Mouse (Mus musculus) liver, embryonic 12.5 days (tissue): ENCODE data around the gene Il4ra. TPM values are rescaled to one million over a fixed set of nuclear protein-coding genes. Genes with fewer than 3 reads are reported as not detected.

ENCODE experiments used
- ATAC-seq: fragments of 200-750 bp; cut with Nextera tagmentation; 2 replicates; pipeline ENCODE4 v1.8.0; 2017; ENCODE audit warnings: moderate number of reproducible peaks, mild to moderate bottlenecking, moderate library complexity
- H3K27ac ChIP-seq: fragments of 300-500 bp; sonication (generic); 2 replicates; pipeline ENCODE4 v1.5.1; 2016; ENCODE audit warnings: mild to moderate bottlenecking
- H3K27me3 ChIP-seq: fragments of 300-500 bp; sonication (generic); replicated peaks from 2 replicates; pipeline ENCODE4 v1.6.1; 2016; ENCODE audit warnings: mild to moderate bottlenecking, moderate library complexity
- H3K36me3 ChIP-seq: fragments of 300-500 bp; sonication (generic); 2 replicates; pipeline ENCODE4 v1.6.1; 2016; ENCODE audit warnings: mild to moderate bottlenecking, moderate library complexity
- H3K4me1 ChIP-seq: fragments of 300-500 bp; sonication (generic); 2 replicates; pipeline ENCODE4 v1.6.1; 2016
- H3K4me2 ChIP-seq: fragments of 300-500 bp; sonication (generic); 2 replicates; pipeline ENCODE4 v1.6.1; 2016; ENCODE audit warnings: mild to moderate bottlenecking, moderate library complexity
- H3K4me3 ChIP-seq: fragments of 300-500 bp; sonication (generic); 2 replicates; pipeline ENCODE4 v1.5.1; 2016; ENCODE audit warnings: mild to moderate bottlenecking, moderate library complexity
- H3K9ac ChIP-seq: fragments of 300-500 bp; sonication (generic); 2 replicates; pipeline ENCODE4 v1.6.1; 2016; ENCODE audit warnings: mild to moderate bottlenecking, moderate library complexity
- H3K9me3 ChIP-seq: fragments of 300-500 bp; sonication (generic); replicated peaks from 2 replicates; pipeline ENCODE4 v1.6.1; 2016; ENCODE audit warnings: mild to moderate bottlenecking, moderate library complexity
- WGBS: fragments of 180-500 bp; shearing (Covaris S2); methylation state at CpG from one replicate; pipeline ENCODE4 v1.1.7; 2016; ENCODE audit not compliant: insufficient replicate concordance; 5-methylcytosine and 5-hydroxymethylcytosine counted together
- polyA plus RNA-seq: library from polyadenylated mRNA; unstranded; fragments of >200 nt; fragmentation: Nextera tagmentation; extraction: Ambion mirVana; gene quantifications from 2 replicates; pipeline ENCODE4 v1.2.1, GENCODE M21; 2016

Il4ra gene
- 4.1 and 5.2 TPM in 2 replicates for polyA plus RNA-seq

GRCm38 (mm10) chr7:125551766-125552709, at the start of gene Il4ra:
TSS of gene Il4ra (plus strand) at chr7:125552120.
- peak within 1 kb of the TSS; percentile 69 for H3K4me3 ChIP-seq
- H3K9me3 ChIP-seq = no peaks in the 10 kb centered on the region
- H3K4me2 ChIP-seq = peak within 1 kb of the TSS; percentile 98
- H3K36me3 ChIP-seq = no peaks in the 10 kb centered on the region
- WGBS = 1% methylated on average over 52 of the region's 52 CpGs
- H3K27ac ChIP-seq = peak within 1 kb of the TSS; percentile 61
- H3K9ac ChIP-seq = peak within 1 kb of the TSS; percentile 81
- H3K4me1 ChIP-seq = peaks cover 68% of the 10 kb centered on the region
- peak; percentile 94 for ATAC-seq
- H3K27me3 ChIP-seq = peaks cover 25% of the 10 kb centered on the region; the same call in 1 of the 2 replicates

GRCm38 (mm10) chr7:125503374-125504092, 48.4 kb upstream of the Il4ra start:
- peak overlapping the region; percentile 3; the same call in 1 of the 2 replicates for H3K27ac ChIP-seq
- no peak for ATAC-seq

GRCm38 (mm10) chr7:125504618-125505017, 47.3 kb upstream of the Il4ra start:
- Histone ChIP-seq H3K4me2 (no peak overlapping the region), H3K4me1 (peaks cover 26% of the 10 kb centered on the region), H3K27me3 (no peaks in the 10 kb centered on the region), H3K9ac (no peak overlapping the region), H3K4me3 (no peak overlapping the region), H3K36me3 (no peaks in the 10 kb centered on the region), H3K9me3 (no peaks in the 10 kb centered on the region), H3K27ac (no peak overlapping the region)
- WGBS = 74% methylated on average over 5 of the region's 5 CpGs
- no peak for ATAC-seq

More at GRCm38 (mm10) chr7:125503374-125504092, 48.4 kb upstream of the Il4ra start:
- Histone ChIP-seq H3K36me3 (no peaks in the 10 kb centered on the region), H3K4me1 (peaks cover 36% of the 10 kb centered on the region), H3K27me3 (no peaks in the 10 kb centered on the region), H3K9me3 (no peaks in the 10 kb centered on the region), H3K4me3 (no peak overlapping the region), H3K9ac (no peak overlapping the region), H3K4me2 (no peak overlapping the region)
- WGBS = 31% methylated on average over 5 of the region's 5 CpGs

- H3K4me2 ChIP-seq = no peak overlapping the region
- H3K36me3 ChIP-seq = no peaks in the 10 kb centered on the region
- H3K4me1 ChIP-seq = peaks cover 19% of the 10 kb centered on the region
- no peak overlapping the region for H3K4me3 ChIP-seq
- no peak for ATAC-seq
- 74% methylated on average over 10 of the region's 10 CpGs for WGBS
- H3K9me3 ChIP-seq = no peaks in the 10 kb centered on the region
- no peak overlapping the region for H3K9ac ChIP-seq
- no peak overlapping the region for H3K27ac ChIP-seq
- no peaks in the 10 kb centered on the region for H3K27me3 ChIP-seq
Observed at GRCm38 (mm10) chr7:125505568-125505967, 46.4 kb upstream of the Il4ra start.

- Histone ChIP-seq H3K4me2 (no peak overlapping the region), H3K36me3 (no peaks in the 10 kb centered on the region), H3K27ac (no peak overlapping the region), H3K4me1 (peaks cover 20% of the 10 kb centered on the region), H3K4me3 (no peak overlapping the region), H3K27me3 (no peaks in the 10 kb centered on the region), H3K9ac (no peak overlapping the region), H3K9me3 (no peaks in the 10 kb centered on the region)
- WGBS = 75% methylated on average over 2 of the region's 2 CpGs
- no peak for ATAC-seq
Observed at GRCm38 (mm10) chr7:125507279-125507678, 44.6 kb upstream of the Il4ra start.

GRCm38 (mm10) chr7:125511432-125511831, 40.5 kb upstream of the Il4ra start:
- Histone ChIP-seq H3K9me3 (0 out of 2 replicates have a peak, but pooled peaks cover 5% of the 10 kb centered on the region), H3K27ac (no peak overlapping the region), H3K27me3 (no peaks in the 10 kb centered on the region), H3K4me3 (no peak overlapping the region), H3K36me3 (no peaks in the 10 kb centered on the region), H3K4me2 (no peak overlapping the region), H3K9ac (no peak overlapping the region), H3K4me1 (peaks cover 39% of the 10 kb centered on the region)
- WGBS = 74% methylated on average over 5 of the region's 5 CpGs
- ATAC-seq = no peak

GRCm38 (mm10) chr7:125511852-125512251, 40.1 kb upstream of the Il4ra start:
- Histone ChIP-seq H3K4me2 (no peak overlapping the region), H3K9ac (no peak overlapping the region), H3K4me3 (no peak overlapping the region), H3K36me3 (no peaks in the 10 kb centered on the region), H3K4me1 (peaks cover 44% of the 10 kb centered on the region), H3K27ac (no peak overlapping the region), H3K27me3 (no peaks in the 10 kb centered on the region), H3K9me3 (0 out of 2 replicates have a peak, but pooled peaks cover 5% of the 10 kb centered on the region)
- 50% methylated on average over 2 of the region's 2 CpGs for WGBS
- ATAC-seq = no peak

GRCm38 (mm10) chr7:125515081-125515853, 36.7 kb upstream of the Il4ra start:
- ATAC-seq = peak; percentile 57

GRCm38 (mm10) chr7:125516723-125517122, 35.2 kb upstream of the Il4ra start:
- peaks cover 70% of the 10 kb centered on the region for H3K4me1 ChIP-seq
- peak overlapping the region; percentile 32; the same call in 1 of the 2 replicates for H3K9ac ChIP-seq
- H3K4me2 ChIP-seq = peak overlapping the region; percentile 37
- 25% methylated on average over 8 of the region's 8 CpGs for WGBS
- H3K36me3 ChIP-seq = no peaks in the 10 kb centered on the region
- no peaks in the 10 kb centered on the region for H3K27me3 ChIP-seq
- H3K27ac ChIP-seq = peak overlapping the region; percentile 82
- H3K9me3 ChIP-seq = 0 out of 2 replicates have a peak, but pooled peaks cover 5% of the 10 kb centered on the region
- ATAC-seq = peak; percentile 78
- H3K4me3 ChIP-seq = no peak overlapping the region

More at GRCm38 (mm10) chr7:125515081-125515853, 36.7 kb upstream of the Il4ra start:
- H3K4me3 ChIP-seq = no peak overlapping the region
- 64% methylated on average over 5 of the region's 5 CpGs for WGBS
- H3K9me3 ChIP-seq = 0 out of 2 replicates have a peak, but pooled peaks cover 5% of the 10 kb centered on the region
- no peak overlapping the region for H3K9ac ChIP-seq
- peak overlapping the region; percentile 30 for H3K4me2 ChIP-seq
- H3K27me3 ChIP-seq = no peaks in the 10 kb centered on the region
- H3K27ac ChIP-seq = peak overlapping the region; percentile 82
- H3K36me3 ChIP-seq = no peaks in the 10 kb centered on the region
- H3K4me1 ChIP-seq = peaks cover 66% of the 10 kb centered on the region

- H3K9ac ChIP-seq = no peak overlapping the region
- peak overlapping the region; percentile 82 for H3K27ac ChIP-seq
- H3K27me3 ChIP-seq = no peaks in the 10 kb centered on the region
- H3K4me1 ChIP-seq = peaks cover 69% of the 10 kb centered on the region
- no peak for ATAC-seq
- no peaks in the 10 kb centered on the region for H3K36me3 ChIP-seq
- no peak overlapping the region for H3K4me2 ChIP-seq
- 81% methylated on average over 6 of the region's 6 CpGs for WGBS
- no peak overlapping the region for H3K4me3 ChIP-seq
- H3K9me3 ChIP-seq = 0 out of 2 replicates have a peak, but pooled peaks cover 5% of the 10 kb centered on the region
Observed at GRCm38 (mm10) chr7:125517470-125517869, 34.5 kb upstream of the Il4ra start.

GRCm38 (mm10) chr7:125519715-125520114, 32.2 kb upstream of the Il4ra start:
- 36% methylated on average over 3 of the region's 3 CpGs for WGBS
- peak overlapping the region; percentile 38 for H3K4me2 ChIP-seq

More at GRCm38 (mm10) chr7:125519715-125520114, 32.2 kb upstream of the Il4ra start:
- ATAC-seq = peak; percentile 80
- Histone ChIP-seq H3K27me3 (no peaks in the 10 kb centered on the region), H3K4me1 (peaks cover 75% of the 10 kb centered on the region), H3K9ac (peak overlapping the region; percentile 49), H3K4me3 (no peak overlapping the region; the same call in 1 of the 2 replicates), H3K36me3 (no peaks in the 10 kb centered on the region), H3K27ac (peak overlapping the region; percentile 74), H3K9me3 (no peaks in the 10 kb centered on the region)
